In the genomic region with DNA sequence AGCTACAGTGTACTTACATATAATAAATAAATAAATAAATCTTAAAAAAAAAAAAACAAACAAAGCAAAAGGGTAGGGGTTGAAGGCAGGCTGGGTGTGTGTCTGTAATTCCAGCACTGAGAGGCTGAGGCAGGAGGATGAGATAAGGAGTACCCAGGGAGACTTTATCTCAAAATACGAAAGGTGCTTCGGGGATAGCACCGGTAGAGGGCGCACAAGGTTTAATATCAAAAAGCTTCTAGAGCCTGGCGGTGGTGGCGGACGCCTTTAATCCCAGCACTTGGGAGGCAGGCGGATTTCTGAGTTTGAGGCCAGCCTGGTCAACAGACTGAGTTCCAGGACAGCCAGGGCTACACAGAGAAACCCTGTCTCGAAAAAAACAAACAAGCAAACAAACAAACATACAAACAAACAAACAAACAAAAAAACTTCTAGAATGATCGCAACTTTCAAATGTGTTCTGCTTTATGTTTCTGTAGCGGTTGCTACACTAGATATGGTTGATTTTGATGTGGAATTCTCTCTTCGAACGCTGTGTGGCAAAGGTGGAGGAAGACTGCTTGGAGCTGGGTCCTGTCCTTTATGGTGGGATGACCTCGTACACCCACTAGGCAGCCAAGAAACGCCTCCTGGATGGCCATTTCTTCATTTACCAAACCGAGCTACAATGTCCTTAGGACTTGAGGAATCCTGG, we compare ENCODE assay signal across 8 mouse cellular contexts. TPM values are rescaled to one million over a fixed set of nuclear protein-coding genes. Genes with fewer than 3 reads are reported as not detected.
A peak's percentile ranks its signal among the peaks of the same experiment; 100 is the strongest.
DNase-seq lines count a peak whose midpoint lies in the region; ATAC-seq lines count a peak whose summit lies in the region.

No protein-coding gene starts in this region.

- DNase-seq in CD4-positive helper T cell, adult 2 months (ENCODE audit: low read depth, low spot score), result peak; percentile 85
- peak; percentile 40 for DNase-seq in brain, embryonic 18.5 days (ENCODE audit: low read depth, low spot score)
- peak; percentile 87 for DNase-seq in kidney, postnatal 14 days
- peak; percentile 87 for DNase-seq in liver, embryonic 13.5 days
- peak; percentile 81 for DNase-seq in neural tube, embryonic 10.5 days (ENCODE audit: extremely low spot score, low spot score)

- H3K4me3 ChIP-seq in heart, embryonic 14.5 days (ENCODE audit: control insufficient read depth in 1 of 2, insufficient read depth in 1 of 2, low read depth in 1 of 2, low read length in 2 of 2), result peak overlapping the region; percentile 71 to 82
- peak overlapping the region; percentile 78 for H3K4me3 ChIP-seq in liver, embryonic 13.5 days (replicated peaks)
- H3K4me3 ChIP-seq in stomach, embryonic 16.5 days (replicated peaks; ENCODE audit: low read length), result peak overlapping the region; percentile 78

- peak; percentile 69 for ATAC-seq in erythroid progenitor cell, adult 5-6 weeks (replicated peaks; ENCODE audit: low FRiP score, poor library complexity, severe bottlenecking)
- no peak for ATAC-seq in heart, embryonic 14.5 days (ENCODE audit: insufficient number of reproducible peaks, insufficient read depth, low FRiP score, low read depth)
- ATAC-seq in liver, embryonic 13.5 days (ENCODE audit: low read depth), result peak; percentile 59
- ATAC-seq in stomach, embryonic 16.5 days (ENCODE audit: insufficient read depth, low FRiP score), result no peak

- peaks cover 12% of the 10 kb centered on the region; the same call in 1 of the 2 replicates for H3K36me3 ChIP-seq in heart, embryonic 14.5 days (ENCODE audit: control insufficient read depth, insufficient read depth, low read length)
- H3K36me3 ChIP-seq in liver, embryonic 13.5 days, result peaks cover 9% of the 10 kb centered on the region; the same call in 1 of the 2 replicates
- H3K36me3 ChIP-seq in stomach, embryonic 16.5 days (ENCODE audit: control insufficient read depth, insufficient read depth, low read length), result no peaks in the 10 kb centered on the region

- H3K9me3 ChIP-seq in heart, embryonic 14.5 days (ENCODE audit: control insufficient read depth, low read length), result 0 out of 2 replicates have a peak, but pooled peaks cover 3% of the 10 kb centered on the region
- H3K9me3 ChIP-seq in liver, embryonic 13.5 days (replicated peaks), result no peaks in the 10 kb centered on the region
- peaks cover 3% of the 10 kb centered on the region; the same call in 1 of the 2 replicates for H3K9me3 ChIP-seq in stomach, embryonic 16.5 days (replicated peaks; ENCODE audit: control insufficient read depth, low read length)

- H3K27ac ChIP-seq in heart, embryonic 14.5 days (replicated peaks in 1 of 2; ENCODE audit: control insufficient read depth in 1 of 2, insufficient read depth in 1 of 2, low read depth in 2 of 2, low read length in 2 of 2), result peak overlapping the region; percentile 87 to 97
- H3K27ac ChIP-seq in liver, embryonic 13.5 days, result peak overlapping the region; percentile 84
- peak overlapping the region; percentile 97 for H3K27ac ChIP-seq in stomach, embryonic 16.5 days (ENCODE audit: low read length)

- H3K4me1 ChIP-seq in heart, embryonic 14.5 days (ENCODE audit: control insufficient read depth in 2 of 2, insufficient read depth in 2 of 2, low read length in 2 of 2), result peaks cover 5 to 10% of the 10 kb centered on the region in 2 experiments
- H3K4me1 ChIP-seq in liver, embryonic 13.5 days (replicated peaks), result peaks cover 19% of the 10 kb centered on the region
- H3K4me1 ChIP-seq in stomach, embryonic 16.5 days (ENCODE audit: control insufficient read depth, insufficient read depth, low read length), result peaks cover 6% of the 10 kb centered on the region

- H3K27me3 ChIP-seq in heart, embryonic 14.5 days (ENCODE audit: control insufficient read depth, insufficient read depth, low read length), result no peaks in the 10 kb centered on the region
- H3K27me3 ChIP-seq in liver, embryonic 13.5 days, result no peaks in the 10 kb centered on the region
- H3K27me3 ChIP-seq in stomach, embryonic 16.5 days (ENCODE audit: control insufficient read depth, insufficient read depth, low read length), result no peaks in the 10 kb centered on the region

- peak overlapping the region; percentile 98 for H3K4me2 ChIP-seq in heart, embryonic 14.5 days (ENCODE audit: low read length)
- peak overlapping the region; percentile 85 for H3K4me2 ChIP-seq in liver, embryonic 13.5 days
- H3K4me2 ChIP-seq in stomach, embryonic 16.5 days (ENCODE audit: low read depth, low read length), result peak overlapping the region; percentile 96

- WGBS in heart, embryonic 14.5 days, result 3% methylated on average over 16 of the region's 16 CpGs
- WGBS in liver, embryonic 13.5 days (ENCODE audit: insufficient replicate concordance), result 2% methylated on average over 16 of the region's 16 CpGs
- WGBS in stomach, embryonic 16.5 days, result 4% methylated on average over 16 of the region's 16 CpGs

- peak overlapping the region; percentile 86 for H3K9ac ChIP-seq in heart, embryonic 14.5 days (ENCODE audit: low read length)
- peak overlapping the region; percentile 84 for H3K9ac ChIP-seq in liver, embryonic 13.5 days
- peak overlapping the region; percentile 85 for H3K9ac ChIP-seq in stomach, embryonic 16.5 days (ENCODE audit: low read length)

RNA-seq across cellular contexts. Expression of gene Fam227a, which starts 0.8 kb away (rescaled TPM):
- 3.2 TPM in 1 of 2 replicates, not detected in the other for total RNA-seq in erythroid progenitor cell, adult 5-6 weeks (2015; ENCODE audit: low replicate concordance)
- 4.4 and 8.6 TPM in 2 replicates for total RNA-seq in erythroid progenitor cell, adult 5-6 weeks (2017; ENCODE audit: low replicate concordance)
- 0.66 and 2.0 TPM in 2 replicates for polyA plus RNA-seq in heart, embryonic 14.5 days (2014; fragmentation: Nextera tagmentation; extraction: Ambion mirVana)
- 0.12 and 0.39 TPM in 2 replicates for polyA plus RNA-seq in liver, embryonic 13.5 days (2015; fragmentation: Nextera tagmentation; extraction: Ambion mirVana)
- 0.92 and 1.1 TPM in 2 replicates for polyA plus RNA-seq in stomach, embryonic 16.5 days (2015; fragmentation: Nextera tagmentation; extraction: Ambion mirVana)

RNA-seq across cellular contexts. Expression of gene Cby1, which starts 1.0 kb away (rescaled TPM):
- total RNA-seq in erythroid progenitor cell, adult 5-6 weeks (2015; ENCODE audit: low replicate concordance), result 3.6 and 6.3 TPM in 2 replicates
- 13.0 and 15.4 TPM in 2 replicates for total RNA-seq in erythroid progenitor cell, adult 5-6 weeks (2017; ENCODE audit: low replicate concordance)
- 47.6 and 48.7 TPM in 2 replicates for polyA plus RNA-seq in heart, embryonic 14.5 days (2014; fragmentation: Nextera tagmentation; extraction: Ambion mirVana)
- polyA plus RNA-seq in liver, embryonic 13.5 days (2015; fragmentation: Nextera tagmentation; extraction: Ambion mirVana), result 18.6 and 19.3 TPM in 2 replicates
- polyA plus RNA-seq in stomach, embryonic 16.5 days (2015; fragmentation: Nextera tagmentation; extraction: Ambion mirVana), result 48.0 and 48.1 TPM in 2 replicates

RNA-seq across cellular contexts. Expression of gene Tomm22, which starts 12.7 kb away (rescaled TPM):
- 70.8 and 73.9 TPM in 2 replicates for total RNA-seq in erythroid progenitor cell, adult 5-6 weeks (2015; ENCODE audit: low replicate concordance)
- 54.8 and 62.5 TPM in 2 replicates for total RNA-seq in erythroid progenitor cell, adult 5-6 weeks (2017; ENCODE audit: low replicate concordance)
- polyA plus RNA-seq in heart, embryonic 14.5 days (2014; fragmentation: Nextera tagmentation; extraction: Ambion mirVana), result 233 and 237 TPM in 2 replicates
- polyA plus RNA-seq in liver, embryonic 13.5 days (2015; fragmentation: Nextera tagmentation; extraction: Ambion mirVana), result 199 and 225 TPM in 2 replicates
- polyA plus RNA-seq in stomach, embryonic 16.5 days (2015; fragmentation: Nextera tagmentation; extraction: Ambion mirVana), result 231 and 236 TPM in 2 replicates

RNA-seq across cellular contexts. Expression of gene Josd1, which starts 29.7 kb away (rescaled TPM):
- total RNA-seq in erythroid progenitor cell, adult 5-6 weeks (2015; ENCODE audit: low replicate concordance), result 17.7 and 18.4 TPM in 2 replicates
- total RNA-seq in erythroid progenitor cell, adult 5-6 weeks (2017; ENCODE audit: low replicate concordance), result 17.3 and 27.6 TPM in 2 replicates
- 17.5 and 18.2 TPM in 2 replicates for polyA plus RNA-seq in heart, embryonic 14.5 days (2014; fragmentation: Nextera tagmentation; extraction: Ambion mirVana)
- 20.0 and 21.6 TPM in 2 replicates for polyA plus RNA-seq in liver, embryonic 13.5 days (2015; fragmentation: Nextera tagmentation; extraction: Ambion mirVana)
- 16.1 and 16.6 TPM in 2 replicates for polyA plus RNA-seq in stomach, embryonic 16.5 days (2015; fragmentation: Nextera tagmentation; extraction: Ambion mirVana)

RNA-seq across cellular contexts. Expression of gene Gtpbp1, which starts 32.7 kb away (rescaled TPM):
- 43.6 and 63.1 TPM in 2 replicates for total RNA-seq in erythroid progenitor cell, adult 5-6 weeks (2015; ENCODE audit: low replicate concordance)
- total RNA-seq in erythroid progenitor cell, adult 5-6 weeks (2017; ENCODE audit: low replicate concordance), result 64.1 and 94.1 TPM in 2 replicates
- polyA plus RNA-seq in heart, embryonic 14.5 days (2014; fragmentation: Nextera tagmentation; extraction: Ambion mirVana), result 25.3 and 26.2 TPM in 2 replicates
- polyA plus RNA-seq in liver, embryonic 13.5 days (2015; fragmentation: Nextera tagmentation; extraction: Ambion mirVana), result 32.6 and 36.9 TPM in 2 replicates
- polyA plus RNA-seq in stomach, embryonic 16.5 days (2015; fragmentation: Nextera tagmentation; extraction: Ambion mirVana), result 24.0 and 24.6 TPM in 2 replicates

Comparison
In these comparisons a context has a peak if more than half of its experiments do, and no peak if none do; other contexts are left out.
1. ATAC-seq: peak in erythroid progenitor cell, adult 5-6 weeks (single experiment) and liver, embryonic 13.5 days (single experiment); none in heart, embryonic 14.5 days (single experiment) and stomach, embryonic 16.5 days (single experiment).
2. Peak in every context shown above with its lines, with median percentiles within 50 percentile points of each other: DNase-seq, H3K27ac ChIP-seq, H3K4me2 ChIP-seq, H3K4me3 ChIP-seq and H3K9ac ChIP-seq.